Mouse (Mus musculus) frontal cortex, postnatal 10 days (tissue): Measurements from ENCODE around the gene Ptprb.
A peak's percentile ranks its signal among the peaks of the same experiment; 100 is the strongest.

Source experiments
- DNase-seq, 2 experiments: peaks; one replicate each; pipeline ENCODE4 v3.0.0; 2022; ENCODE audit warnings: low spot score in 2 of 2, mixed read lengths in 1 of 2

Gene Ptprb

GRCm38 (mm10) chr10:116296439-116296838, 21.1 kb downstream of the Ptprb start:
- DNase-seq, result no peak

- DNase-seq, result no peak
Observed at GRCm38 (mm10) chr10:116297854-116298253, 22.5 kb downstream of the Ptprb start.

GRCm38 (mm10) chr10:116300824-116301223, 25.5 kb downstream of the Ptprb start:
- DNase-seq, result no peak

- peak in 1 of 2 experiments; percentile 14 for DNase-seq
Observed at GRCm38 (mm10) chr10:116301258-116301657, 25.9 kb downstream of the Ptprb start.

DNA sequence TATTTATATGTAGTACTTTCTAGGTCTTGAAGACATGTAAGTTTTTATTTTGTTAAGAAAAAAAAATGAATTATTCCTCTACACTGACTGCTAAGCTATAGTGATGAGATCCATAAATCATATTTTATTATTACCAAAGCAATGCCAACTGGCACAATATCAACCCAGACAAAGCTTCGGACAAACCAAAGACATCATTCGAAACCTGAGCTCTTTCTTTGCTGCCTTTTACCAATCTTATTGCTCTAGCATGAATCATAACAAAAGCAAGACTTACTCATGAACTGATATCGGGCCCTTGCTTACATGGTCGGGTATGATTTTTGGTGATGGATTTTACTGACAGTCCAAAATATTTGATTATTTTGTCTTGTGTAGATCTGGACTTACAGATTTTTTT, 29.0 kb downstream of the Ptprb start:
- DNase-seq, result no peak

DNA sequence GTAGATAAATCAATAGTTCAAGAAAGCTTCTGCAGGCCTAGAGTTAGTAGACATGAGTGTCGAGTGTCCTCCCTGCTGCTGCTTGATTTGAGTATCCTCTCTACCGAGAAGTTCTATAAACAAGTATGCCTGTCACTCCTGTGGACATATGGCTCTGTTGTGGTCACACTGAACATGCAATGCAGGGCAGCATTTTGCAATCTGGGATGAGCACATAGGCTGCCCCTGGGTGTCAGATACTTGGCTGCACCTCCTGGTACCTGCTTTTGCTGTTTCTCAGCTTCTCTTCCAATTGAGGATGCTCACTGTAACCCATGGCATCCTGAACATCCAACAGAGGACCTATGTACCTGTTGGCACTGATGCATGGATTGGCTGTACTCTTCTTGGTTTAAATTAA, 34.1 kb downstream of the Ptprb start:
- no peak for DNase-seq

DNA sequence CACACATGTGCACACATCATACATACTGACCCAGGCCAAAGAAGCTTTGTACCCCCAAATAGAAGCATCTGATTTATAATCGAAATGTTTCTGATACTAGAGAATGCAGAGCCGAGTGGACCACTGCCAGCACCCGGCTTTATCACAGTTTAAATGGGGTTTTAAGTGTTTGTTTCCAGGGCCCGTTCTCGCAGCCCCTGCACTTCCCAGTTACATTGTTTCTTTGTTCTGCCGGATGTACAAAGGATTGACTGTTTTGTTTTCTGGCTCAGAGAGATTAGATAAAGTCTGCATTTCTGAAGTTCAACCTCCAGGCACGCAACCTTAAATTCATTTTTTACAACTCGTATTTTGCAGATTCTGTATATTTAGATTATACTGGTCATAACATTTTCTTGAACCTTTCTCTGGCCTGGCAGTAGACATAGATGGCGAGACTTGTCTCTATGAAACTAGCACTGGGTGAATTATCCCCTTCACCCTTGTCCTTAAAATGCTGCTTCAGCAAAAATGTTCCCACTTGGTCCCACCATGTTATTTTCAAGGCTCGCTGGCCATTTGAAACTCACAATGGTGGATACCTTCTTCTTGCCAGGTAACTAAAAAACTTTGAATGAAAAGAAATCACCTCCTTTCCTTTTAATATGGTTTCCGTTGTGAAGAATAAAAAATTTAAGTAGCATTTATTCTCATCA, 35.3 kb downstream of the Ptprb start:
- DNase-seq, result no peak

GRCm38 (mm10) chr10:116319246-116319645, 43.9 kb downstream of the Ptprb start:
- peak; percentile 54 to 69 for DNase-seq

DNA sequence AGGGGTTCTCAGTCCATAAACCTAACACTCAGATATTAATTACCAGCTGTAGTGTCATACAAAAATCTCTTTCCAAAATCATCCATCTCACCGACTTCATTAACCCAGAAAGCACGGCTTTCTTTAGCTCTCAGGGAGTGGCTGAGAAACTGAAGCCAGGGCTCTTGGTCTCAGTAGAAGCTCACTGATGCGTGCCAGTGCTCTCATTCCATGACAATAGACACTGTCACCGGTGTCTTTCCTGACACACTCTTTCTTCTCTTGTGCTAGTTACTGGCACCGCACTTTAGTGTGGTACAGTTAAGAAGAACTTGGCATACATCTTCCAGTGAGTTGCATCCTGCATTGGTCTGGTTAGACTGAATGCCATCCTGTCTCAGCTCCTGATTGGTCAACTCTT, 53.8 kb downstream of the Ptprb start:
- DNase-seq, result no peak

- DNase-seq, result peak; percentile 26 to 67
Observed at GRCm38 (mm10) chr10:116330458-116330857, 55.1 kb downstream of the Ptprb start.

- DNase-seq, result no peak
Observed at GRCm38 (mm10) chr10:116330961-116331510, 55.7 kb downstream of the Ptprb start.

- DNase-seq, result no peak
Observed at GRCm38 (mm10) chr10:116333666-116334065, 58.3 kb downstream of the Ptprb start.

DNA sequence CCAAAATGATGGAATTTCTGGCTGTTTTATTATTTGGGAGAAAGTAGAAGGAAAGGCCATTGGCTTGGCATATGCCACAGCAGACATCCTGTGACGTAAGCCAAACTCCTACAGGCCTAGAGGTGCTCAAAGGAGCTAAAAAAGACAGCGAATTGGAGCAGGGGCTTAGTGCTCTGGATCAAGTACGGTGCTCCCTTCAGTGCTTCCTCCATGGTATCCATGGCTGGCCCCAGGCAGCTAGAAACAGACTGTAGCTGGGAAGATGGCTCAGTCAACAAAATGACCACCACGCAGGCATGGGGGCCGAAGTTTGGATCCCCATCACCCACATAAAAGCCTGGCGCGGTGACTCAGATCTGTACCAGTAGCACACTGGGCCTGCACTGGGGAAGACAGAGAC, 58.8 kb downstream of the Ptprb start:
- no peak for DNase-seq

- DNase-seq, result no peak
Observed at GRCm38 (mm10) chr10:116335328-116335727, 60.0 kb downstream of the Ptprb start.

DNA sequence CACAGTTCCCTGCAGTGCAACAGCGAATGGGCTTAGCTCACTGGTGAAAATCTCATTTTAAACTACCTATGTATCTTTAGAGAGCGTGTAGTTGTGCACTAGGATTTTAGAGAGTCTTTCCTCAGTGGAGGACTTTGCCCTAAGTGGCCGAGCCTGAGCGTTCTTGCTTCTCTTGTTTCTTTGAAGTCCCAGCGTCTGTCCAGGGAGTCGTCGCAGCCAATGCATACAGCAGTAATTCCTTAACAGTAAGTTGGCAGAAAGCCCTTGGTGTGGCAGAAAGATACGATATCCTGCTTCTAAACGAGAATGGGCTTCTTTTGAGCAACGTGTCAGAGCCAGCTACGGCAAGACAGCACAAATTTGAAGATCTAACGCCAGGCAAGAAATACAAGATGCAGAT, 65.9 kb downstream of the Ptprb start:
- DNase-seq, result no peak

GRCm38 (mm10) chr10:116346618-116347184, 71.4 kb downstream of the Ptprb start:
- no peak for DNase-seq

- no peak for DNase-seq
Observed at GRCm38 (mm10) chr10:116349004-116349403, 73.7 kb downstream of the Ptprb start.

DNA sequence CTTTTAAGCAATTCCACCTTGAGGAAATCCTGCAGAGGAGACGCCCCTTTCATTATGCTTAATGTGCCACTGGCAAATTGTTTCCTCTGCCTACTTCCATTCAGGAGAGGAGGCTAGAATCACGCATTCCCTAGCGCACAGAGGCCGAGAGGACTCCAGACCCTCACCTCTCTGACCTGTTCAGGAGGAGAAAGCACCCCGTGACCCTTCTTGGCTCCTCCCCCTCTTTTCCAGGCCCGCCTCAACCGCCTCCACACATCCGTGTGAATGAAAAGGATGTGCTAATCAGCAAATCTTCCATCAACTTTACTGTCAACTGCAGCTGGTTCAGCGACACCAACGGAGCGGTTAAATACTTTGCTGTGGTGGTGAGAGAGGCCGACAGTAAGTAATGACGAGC, 75.2 kb downstream of the Ptprb start:
- no peak for DNase-seq

DNA sequence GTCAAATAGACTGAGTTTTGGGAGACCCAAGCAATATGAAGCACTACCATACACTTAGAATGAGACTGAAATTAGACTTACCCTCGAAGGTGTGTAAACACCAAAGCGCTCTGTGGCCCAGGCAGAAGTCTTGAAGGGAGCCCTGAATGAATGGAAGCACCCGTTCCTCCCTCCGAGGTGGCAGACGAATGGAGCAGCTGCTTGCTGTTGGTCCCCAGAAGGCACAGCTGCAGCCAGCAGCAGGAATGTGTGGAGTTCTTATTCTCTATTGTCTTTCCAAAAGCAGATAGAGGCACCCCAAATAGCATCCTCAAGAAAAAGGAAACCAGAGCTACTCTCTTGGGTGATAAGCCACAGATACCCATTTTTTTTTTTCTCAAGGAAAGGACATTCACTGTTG, 79.0 kb downstream of the Ptprb start:
- DNase-seq, result no peak

- peak; percentile 34 to 43 for DNase-seq
Observed at GRCm38 (mm10) chr10:116362181-116362580, 86.9 kb downstream of the Ptprb start.

- no peak for DNase-seq
Observed at GRCm38 (mm10) chr10:116362645-116363044, 87.3 kb downstream of the Ptprb start.

- DNase-seq, result no peak
Observed at GRCm38 (mm10) chr10:116364759-116365158, 89.4 kb downstream of the Ptprb start.

- no peak for DNase-seq
Observed at GRCm38 (mm10) chr10:116370991-116371725, 95.8 kb downstream of the Ptprb start.
